Mouse (Mus musculus) spleen, postnatal 10 days (tissue): ENCODE measurements at regions not wholly inside any gene's neighbourhood (a gene's known extent, or its start where the extent isn't known, plus 50 kb on each side); places are given as distances from the start of the nearest gene placed in this dataset.
"Not testable (repeated sequence)": the region's sequence is repeated elsewhere in the genome, so short reads cannot be mapped to it uniquely, and the experiment has no call there.

Experiments
- DNase-seq, 2 experiments: peaks; one replicate each; pipeline ENCODE4 v3.0.0; 2021 to 2022; ENCODE audit warnings: low spot score in 2 of 2

DNA sequence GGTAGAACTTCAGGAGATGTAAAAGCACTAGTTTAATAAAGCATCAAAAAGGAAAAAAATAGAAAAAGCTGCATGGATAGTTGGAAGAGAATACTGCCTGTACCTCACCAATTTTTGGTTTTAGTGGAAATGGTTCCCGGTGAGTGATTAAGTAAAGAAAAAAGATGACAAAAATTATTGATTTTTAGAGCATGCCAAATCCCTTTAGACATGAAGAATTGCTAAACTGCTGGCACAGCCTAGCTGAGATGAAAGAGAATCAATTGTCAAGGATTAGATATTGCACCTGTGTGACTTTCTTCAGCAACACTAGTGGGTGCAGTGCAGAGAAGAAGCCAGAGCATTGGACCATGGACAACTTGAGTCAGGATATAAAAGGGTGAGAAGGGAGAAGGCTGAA lies 348.7 kb upstream of the Cpeb2 start:
- no peak for DNase-seq

DNA sequence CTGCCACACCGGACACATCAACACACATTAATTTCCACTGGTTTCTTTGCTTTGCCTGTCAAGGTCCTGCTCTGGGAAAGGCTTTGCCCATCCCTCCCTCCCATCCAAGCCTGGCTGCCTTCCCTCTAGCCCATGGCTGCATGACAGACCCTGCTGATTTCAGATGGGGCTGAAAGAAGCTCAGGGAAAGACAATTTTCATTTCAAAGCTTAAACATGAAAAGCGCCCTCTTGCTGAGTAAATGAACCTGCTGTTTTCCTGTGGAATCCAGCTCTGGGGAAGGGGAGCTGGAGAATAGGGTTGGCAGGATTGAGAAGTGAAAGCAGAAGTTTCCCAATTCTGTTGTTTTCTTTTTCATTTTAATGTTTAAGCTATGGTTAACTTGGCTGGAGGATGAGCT lies 341.1 kb upstream of the Cpeb2 start:
- no peak for DNase-seq

DNA sequence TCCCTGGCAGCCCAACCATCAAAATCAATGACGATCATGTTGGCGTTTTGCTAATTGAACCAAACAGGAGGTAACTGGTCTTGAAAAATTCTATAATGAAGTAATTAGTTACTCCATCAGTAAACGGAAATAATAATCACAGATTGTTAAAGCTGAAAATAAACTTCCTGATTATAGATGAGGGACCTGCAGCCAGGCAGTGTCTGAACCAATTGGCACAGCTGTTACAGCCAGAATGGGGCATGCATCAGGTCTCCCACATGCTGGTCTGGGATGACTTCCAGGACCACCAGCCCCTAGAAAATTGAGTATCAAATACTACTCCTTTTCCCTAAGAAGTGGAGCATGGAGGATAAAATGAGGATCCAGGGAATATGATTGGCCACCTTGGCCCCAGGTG lies 326.8 kb upstream of the Cpeb2 start:
- DNase-seq = no peak

DNA sequence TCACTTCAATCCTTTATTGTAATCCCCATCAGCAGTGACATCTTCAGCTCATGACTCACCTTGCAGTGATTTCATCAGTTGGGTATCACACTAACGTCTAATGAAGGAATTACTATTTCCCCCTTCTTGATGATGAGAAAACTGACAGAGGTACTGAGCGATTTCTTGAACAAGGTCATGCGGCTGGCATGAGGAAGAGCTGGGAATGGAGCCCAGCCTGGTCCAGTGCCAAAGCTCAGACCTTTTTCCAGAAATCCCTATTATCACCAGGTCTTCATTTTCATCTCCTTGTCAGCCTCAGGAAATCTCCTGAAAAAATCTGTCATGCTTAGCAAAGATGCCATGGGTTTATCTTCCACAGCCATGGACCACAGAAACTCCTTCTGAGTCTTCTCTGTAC lies 313.6 kb upstream of the Cpeb2 start:
- DNase-seq = no peak

DNA sequence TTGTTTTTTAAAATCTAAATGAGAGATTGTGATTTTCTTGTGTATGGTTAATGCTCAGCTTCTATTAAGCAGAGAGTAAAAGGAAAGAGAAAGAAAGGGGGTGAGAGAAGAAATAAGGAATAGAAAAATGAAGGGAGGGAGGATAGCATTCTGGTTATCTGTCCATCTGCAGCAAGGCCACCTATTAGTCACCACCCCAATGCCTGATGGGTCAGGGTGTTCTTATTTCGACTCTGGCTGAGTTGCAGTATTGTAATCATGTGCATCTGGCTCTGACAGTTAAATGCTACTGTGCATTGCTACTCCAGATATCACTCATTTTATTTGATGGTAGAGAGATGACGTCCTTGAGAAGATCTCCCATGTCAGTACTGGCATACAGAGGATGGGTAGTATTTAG lies 300.9 kb upstream of the Cpeb2 start:
- no peak for DNase-seq

DNA sequence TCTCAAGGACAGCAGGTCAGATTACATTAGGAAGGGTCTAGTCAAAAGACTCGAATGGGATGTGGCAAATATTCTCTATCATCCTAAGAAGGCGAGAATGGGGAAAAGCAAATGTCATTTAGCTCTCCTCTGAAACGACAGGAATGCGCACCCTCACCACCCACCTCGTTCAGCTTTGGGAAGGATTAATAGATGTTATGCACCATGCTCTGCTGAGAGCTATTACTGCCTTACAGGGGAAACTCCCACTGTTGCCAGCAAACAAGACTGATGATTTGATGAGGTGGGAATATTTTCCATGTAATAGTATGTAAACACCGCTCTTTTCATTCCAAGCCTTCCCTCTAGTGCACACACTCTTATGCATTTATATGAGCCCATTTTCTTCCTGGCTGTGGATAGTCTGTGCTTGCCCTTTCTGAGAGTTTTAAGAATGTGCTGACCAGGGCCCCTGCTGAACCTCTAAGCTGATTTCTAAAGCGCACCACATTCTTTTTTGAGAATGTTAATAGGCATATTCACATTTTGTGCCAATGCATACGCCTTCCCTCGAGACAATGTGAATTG lies 273.6 kb upstream of the Cpeb2 start:
- DNase-seq = no peak

DNA sequence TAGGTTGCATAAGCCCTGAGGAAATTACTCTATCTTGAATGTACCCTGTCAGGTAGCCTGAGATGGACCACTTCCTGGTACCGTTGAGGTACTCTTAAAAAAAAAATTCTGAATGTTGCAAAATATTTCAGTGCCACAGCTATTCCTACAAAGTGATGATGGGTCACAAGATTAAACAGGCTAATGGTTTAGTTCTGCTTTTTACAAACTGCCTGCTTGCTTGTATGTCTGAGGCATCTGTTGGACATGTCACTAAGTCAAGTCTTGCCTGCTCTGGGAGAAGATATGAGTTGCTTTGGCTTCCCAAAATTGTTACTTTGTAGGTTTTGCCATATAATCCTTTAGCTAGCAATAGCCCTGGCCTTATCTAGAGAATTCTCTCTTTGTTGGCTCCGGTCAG lies 266.0 kb upstream of the Cpeb2 start:
- DNase-seq = not testable (repeated sequence)

DNA sequence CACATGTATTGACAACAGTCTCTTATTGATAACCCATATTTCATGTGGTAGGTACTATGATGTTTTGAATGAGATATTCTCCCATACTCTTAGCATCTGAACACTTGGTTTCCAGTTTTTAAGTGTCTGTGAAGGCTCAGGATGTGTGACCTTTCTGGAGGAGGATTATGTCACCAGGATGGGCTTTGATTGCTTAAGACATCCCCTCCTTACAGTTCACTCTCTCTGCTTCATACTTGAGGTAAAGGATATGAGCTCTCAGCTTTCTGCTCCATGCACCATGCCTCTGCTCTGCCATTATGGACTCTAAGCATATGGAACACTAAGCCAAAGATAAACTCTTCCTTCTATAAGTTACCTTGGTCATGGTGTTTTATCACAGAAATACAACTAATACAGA lies 263.8 kb upstream of the Cpeb2 start:
- no peak for DNase-seq

DNA sequence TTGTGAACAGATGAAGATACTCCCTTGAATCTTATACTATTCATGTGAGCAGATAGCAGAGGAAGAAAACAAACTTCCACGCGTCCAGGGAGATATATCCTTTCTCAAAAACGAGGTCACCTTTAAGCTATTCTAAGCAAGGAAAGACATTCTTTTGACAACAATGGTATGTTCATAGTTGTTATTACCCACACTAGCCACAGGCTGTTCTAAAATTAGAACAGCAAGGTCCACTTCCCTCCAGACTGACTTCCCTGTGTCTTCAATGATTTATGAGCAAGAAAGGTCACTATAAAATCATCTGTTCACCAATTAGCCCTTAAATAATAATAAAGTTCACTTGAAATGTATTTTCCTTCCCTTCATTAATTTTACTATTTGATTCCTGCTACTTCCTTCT lies 263.3 kb upstream of the Cpeb2 start:
- no peak for DNase-seq

DNA sequence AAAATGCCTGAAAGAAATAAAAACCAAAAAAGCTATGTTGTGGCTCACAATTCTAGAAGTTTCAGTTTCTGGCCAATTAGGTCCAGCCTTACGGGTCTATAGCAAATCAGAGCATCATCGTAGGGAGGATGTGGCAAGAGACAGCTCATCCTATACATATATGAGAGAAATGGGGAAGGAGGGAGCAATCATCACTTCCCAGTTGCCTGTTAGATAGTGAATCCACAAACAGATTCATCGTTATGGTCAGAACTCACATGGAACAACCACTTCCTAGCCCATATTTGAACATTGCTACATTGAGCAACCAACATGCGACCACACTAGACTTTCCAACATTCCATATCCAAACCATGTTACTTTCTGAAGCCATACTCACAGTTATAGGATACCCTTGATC lies 255.9 kb upstream of the Cpeb2 start:
- DNase-seq = no peak

DNA sequence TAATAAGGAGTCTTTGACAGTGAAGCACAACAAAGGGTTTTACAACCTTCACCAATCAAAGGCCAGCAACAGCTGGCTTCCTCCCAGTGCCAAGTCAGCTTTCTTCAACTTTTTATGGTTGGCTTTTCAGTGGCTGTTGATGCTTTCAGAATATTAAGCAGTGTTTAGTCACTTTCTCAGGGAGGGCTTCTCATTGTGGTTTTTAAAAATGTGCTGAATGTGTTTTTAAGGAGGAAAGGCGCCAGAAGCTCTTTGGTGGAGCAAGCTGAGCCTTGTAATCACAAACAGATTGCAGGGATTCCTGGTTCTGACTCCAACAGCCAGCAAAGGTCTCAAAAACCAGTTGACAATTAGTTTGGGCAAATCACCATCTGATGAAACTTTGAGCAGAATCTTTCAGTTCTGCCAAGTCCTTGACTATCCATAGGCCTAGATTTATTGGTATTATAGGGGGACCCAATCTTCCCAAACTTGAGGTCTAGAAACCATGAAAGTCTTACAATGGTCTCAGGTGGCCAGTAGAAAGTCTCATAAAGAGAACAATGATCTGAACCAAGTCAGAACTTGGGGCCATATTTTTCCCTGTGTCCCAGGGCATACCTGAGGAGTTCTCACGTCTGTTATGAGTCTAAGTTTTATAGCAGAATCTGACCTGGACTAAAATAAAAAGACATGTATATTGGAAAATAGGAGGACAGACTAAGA lies 251.9 kb upstream of the Cpeb2 start:
- DNase-seq = no peak

DNA sequence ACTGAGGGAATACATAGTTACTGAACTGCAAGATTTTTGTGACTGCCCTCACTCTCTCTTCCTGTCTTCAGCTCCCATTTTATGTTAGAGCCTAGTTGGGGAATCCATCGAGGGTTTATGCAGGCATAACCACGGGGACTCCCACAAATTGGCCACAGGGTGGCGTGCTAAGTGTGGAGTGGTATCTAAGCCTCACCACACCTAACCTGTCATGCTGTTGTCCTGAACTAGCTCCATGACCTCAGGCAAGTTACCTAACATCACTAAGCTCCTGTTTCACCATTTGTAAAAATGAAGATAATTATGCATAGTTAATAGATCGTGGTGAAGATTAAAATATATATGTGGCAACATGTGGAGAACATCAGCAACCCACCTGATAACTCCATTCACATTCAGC lies 246.8 kb upstream of the Cpeb2 start:
- DNase-seq = no peak

DNA sequence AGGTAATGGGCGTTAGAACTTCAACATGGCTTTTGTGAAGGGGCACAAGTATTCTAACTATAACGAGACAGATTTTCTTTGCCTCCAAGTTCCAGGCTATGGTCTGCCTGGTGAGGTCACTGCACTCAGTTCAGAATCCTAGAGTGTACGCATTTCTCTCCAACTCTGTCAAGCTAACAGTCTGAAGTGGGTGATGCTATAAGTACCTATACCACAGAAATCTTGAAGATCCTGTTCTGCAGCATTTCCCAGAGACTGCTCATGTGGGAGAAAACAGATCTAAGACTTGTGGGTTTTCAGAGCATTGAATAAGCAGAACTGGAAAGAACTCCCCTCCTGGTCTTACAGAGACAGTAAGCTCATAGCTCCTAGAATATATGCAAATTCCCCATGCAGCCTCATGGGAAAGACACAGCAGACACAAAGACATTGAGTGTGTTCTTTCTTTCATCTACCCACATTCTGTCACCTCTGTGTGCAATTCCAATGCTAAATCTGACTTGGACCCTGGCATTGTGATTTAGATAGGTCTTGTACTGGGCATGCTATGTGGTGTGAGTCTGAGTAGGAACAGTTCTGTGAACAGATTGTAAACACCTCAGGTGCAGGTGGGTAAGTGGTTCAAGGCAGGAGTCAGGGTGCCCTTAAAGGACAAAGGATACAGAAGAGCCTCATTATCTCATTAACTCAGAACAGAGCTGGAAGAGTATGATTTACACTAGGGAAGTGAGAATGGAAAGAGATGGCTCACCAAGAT lies 245.1 kb upstream of the Cpeb2 start:
- no peak for DNase-seq

DNA sequence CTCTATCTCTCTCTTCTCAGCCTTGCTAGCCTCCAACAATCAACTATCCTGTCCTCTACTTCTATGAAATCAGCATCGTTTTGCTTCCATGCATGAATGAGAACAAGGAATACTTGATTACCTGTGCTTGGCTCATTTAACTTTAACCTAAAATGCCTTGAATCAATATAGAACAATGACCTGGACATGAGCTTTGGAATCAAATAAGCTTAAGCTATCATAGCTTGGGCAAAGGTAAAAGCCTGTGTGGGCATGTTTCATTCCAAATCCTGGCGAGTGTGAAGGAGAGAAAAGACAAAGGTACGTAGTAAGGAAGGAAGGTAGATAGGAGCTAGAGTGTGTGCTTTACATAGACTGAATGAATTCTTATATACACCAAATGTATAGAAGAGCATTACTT lies 243.7 kb upstream of the Cpeb2 start:
- no peak for DNase-seq

DNA sequence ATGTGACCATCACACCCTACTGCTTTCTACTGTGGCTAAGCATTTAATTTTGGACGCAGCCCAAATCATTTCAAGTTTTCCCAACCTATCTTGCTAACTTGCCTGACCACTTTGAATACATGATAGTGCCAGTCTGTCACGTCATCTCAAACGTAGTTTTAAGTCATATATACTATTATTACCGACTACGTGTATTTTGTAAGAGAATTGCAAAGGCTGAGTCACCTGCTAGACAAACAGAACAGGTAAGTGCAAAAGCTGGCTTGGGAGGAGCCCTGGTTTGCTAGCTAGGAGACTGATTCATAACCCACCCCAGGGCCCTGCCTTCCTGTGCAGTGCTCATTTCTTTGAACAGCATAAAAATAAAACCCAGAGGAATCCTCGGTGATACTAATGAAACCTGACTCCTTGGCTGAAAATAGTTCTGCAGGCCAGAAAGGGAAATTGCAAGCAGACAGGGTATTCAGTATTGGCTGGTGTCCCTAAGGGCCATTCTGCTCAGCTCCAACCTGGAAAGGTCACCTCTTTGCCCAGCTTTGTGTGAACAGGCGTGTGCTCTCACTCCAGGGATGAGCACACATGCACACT lies 208.9 kb upstream of the Cpeb2 start:
- DNase-seq = no peak

DNA sequence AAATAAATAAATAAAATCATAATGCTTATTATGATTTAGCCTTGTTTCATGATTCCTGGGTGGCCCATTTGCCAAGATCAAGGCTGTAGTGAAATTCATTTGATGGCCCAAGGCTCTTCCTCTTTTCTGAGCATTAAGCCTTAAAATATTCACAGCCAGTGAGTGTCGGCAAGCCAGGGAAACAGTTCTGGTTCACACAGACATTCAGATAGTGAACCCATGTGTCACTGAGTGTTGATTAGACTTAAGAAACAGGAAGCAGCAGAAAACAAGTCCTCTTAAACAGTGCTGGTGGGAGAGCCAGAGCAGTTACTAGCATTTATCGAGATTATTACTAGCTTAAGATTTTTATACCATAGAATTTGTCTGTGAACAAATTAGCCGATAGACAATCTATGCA lies 201.7 kb upstream of the Cpeb2 start:
- DNase-seq = no peak

DNA sequence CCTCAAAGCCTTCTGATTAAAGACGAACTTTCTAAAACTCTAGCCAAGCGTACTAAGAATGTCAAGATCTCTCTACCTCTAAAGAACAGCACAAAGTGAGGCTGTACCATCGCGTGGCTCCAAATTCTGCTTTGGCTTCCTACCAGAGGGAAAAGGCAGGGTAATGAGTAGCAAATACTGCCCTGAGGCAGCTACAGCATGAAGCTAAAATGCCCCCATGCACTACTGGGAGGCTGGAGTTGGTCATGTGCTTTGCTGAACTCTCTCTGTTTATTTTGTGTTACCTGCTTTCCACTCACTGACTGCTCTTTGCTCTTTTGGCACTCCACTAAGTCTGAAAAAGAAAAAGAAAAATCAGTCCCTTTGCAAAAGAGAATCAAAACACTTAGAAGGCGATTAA lies 201.1 kb upstream of the Cpeb2 start:
- no peak for DNase-seq

DNA sequence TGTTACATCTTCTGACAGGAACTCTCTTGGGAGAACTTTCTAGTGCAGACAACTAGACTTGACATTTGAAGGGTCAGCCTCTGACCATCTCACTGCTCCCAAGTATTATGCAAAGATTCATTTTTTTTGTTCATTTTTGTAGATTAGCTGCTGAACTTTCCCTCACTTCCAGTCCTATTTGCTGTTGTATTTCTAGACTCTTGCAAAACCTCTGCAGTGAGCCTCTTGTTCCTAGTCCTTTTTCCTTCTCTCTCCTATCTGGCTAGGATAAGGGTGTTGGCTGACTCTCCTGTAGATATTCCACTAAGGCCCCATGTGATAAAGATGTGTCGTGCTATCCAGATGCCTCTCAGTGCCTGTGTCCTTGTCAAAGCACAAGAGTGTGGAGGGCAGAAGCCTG lies 198.5 kb upstream of the Cpeb2 start:
- no peak for DNase-seq

DNA sequence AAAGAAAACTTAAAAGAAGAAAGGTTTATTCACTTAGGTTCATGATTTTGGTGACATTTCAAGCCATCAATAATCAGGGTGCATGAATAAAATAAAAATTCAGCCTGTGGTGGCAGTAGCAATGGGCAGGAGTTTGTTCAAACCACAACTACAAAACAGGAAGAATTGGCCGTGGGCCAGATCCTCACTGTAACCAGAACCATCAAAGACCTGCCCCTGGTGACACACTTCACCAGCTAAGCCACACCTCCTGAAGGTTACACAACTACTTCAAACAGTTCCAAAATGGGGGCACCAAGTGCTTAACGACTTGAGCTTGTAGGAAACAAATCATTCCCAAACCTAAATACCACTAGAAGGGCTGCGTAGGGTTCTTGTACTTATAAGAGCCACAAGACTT lies 195.4 kb upstream of the Cpeb2 start:
- no peak for DNase-seq

DNA sequence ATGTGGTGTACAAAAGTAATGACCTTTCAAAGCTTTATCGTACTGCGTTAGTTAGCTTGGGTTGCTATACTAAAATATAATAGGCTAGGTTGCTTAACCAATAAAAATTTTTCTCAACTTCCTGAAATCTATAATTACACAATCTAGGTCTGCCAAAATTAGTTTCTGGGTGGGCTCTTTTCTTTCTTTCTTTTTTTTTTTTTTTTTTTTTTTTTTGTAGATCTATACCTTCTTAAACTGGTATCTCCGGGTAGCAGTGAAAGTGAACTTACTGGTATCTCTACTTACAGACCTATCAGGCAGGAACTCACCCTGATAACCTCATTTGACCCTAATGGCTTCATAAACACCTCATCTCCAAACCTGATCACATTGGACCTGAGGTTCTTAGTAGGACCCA lies 193.4 kb upstream of the Cpeb2 start:
- no peak for DNase-seq

DNA sequence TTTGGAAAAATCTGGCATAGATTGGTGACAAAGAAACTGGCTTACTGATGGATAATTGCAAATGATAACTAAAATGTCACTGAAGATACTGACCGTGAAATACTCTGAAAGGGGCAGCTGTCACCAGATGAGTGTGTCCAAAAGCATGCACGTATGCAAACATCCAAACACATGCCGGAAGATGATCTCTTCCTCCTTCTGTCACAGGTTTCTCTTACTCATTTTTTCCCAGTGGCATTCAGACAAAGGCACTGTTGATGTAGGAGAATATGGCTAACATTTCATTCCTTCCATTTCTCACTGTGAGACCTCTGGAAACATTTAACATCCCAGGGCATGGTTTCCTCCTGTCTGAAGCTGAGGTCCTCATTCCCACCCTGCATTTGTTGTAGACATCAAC lies 190.4 kb upstream of the Cpeb2 start:
- DNase-seq = no peak

DNA sequence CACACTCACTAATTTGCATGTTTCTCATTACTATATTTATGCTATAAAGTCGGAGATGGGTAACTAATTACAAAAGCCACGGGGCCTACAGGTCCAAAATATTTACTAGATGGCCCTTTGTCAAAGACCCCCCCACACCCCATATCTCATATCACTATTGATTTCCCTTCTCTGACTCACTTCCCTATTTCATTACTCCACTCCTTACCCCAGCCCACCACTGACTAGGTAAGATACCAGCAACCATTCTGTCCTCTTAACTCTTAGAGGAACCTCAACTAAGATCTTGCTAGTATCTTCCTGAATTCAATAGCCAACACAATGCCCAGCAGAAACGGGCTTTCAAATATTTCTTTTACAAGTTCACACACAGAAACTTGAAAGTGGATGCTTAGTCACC lies 187.1 kb upstream of the Cpeb2 start:
- no peak for DNase-seq

DNA sequence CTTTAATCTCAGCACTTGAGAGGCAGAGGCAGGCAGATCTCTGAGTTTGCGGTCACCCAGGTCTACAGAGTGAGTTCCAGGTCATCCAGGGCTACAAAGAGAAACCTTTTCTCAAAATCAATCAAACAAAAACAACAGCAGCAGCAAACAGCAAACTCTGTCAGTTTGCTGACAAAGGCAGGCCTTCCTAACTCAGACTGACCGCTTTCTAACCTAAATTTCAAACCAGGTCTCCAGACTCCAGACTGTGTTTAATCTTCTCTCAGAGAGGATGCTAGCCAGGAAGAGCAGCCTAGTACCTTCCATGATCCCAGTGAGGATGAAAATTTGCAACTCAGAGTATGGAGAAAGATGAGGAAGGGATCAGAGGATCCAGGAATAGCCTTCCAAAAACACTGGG lies 185.7 kb upstream of the Cpeb2 start:
- no peak for DNase-seq
